Mouse (Mus musculus) testis, adult 2 months (tissue): ENCODE measurements around the gene Rgs6.

Experiments used
- CTCF ChIP-seq: fragments of 200-500 bp; IDR thresholded peaks from 2 replicates; pipeline ENCODE4 v1.5.1; 2012; ENCODE audit warnings: low read depth, mild to moderate bottlenecking, inconsistent platforms, low read length, moderate library complexity; ENCODE audit not compliant: control insufficient read depth, insufficient read depth, insufficient replicate concordance
- POLR2A ChIP-seq: fragments of 200-500 bp; IDR thresholded peaks from 2 replicates; pipeline ENCODE4 v1.6.1; 2012; ENCODE audit warnings: low read depth, mild to moderate bottlenecking, inconsistent platforms, low read length, moderate library complexity; ENCODE audit not compliant: control insufficient read depth

GRCm38 (mm10) chr12:83209461-83209860 is 621.4 kb downstream of the Rgs6 start:
- no peak for TF ChIP-seq CTCF
- no peak for TF ChIP-seq POLR2A
